Mouse (Mus musculus) spleen, embryonic (tissue): ENCODE measurements around the gene Rbfox3.

Source experiments
- CTCF ChIA-PET: fragments of 350-600 bp; sonication (Branson Sonifier 250); formaldehyde crosslinking; loops from one replicate; lab custom pipeline; 2022; lab: Charles Lee

The Rbfox3 gene

DNA sequence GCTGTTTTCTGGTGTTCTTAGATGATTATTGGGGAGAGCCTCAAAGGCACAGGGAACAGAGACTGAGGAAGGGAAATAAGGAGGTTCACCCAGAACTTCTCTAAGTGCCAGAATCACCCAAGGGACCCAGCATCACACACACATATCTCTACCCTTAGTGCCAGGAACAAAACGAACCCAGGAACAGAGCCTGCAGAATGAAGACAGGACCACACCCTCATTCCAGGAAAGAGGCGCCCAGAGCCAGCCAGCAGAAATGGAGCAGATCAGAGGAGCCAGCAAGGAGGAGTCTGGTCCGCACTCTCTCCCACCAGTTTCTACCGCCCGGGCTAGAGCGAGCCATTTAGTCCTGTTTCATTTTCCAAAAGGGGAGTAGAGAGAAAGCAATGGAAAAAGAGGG is 358.4 kb downstream of the Rbfox3 start:
- CTCF ChIA-PET, result no interaction called here

DNA sequence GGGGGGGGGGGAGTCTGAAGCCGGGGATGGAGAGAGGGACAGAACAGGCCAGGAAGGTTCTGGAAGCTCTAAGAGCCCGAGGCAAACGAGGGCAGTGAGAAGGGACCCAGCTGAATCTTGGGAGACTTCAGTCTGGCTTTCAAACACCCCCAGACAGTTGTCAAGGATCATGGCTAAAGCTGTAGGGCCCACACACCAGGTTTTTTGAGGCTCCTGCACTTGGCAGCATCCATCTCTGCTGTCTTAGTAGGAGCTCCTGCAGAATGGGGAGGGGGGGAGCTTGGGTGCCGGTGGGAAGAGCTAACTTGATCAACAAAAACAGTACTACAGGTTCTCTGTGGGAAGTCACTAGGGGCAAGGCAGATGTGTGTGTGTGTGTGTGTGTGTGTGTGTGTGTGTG is 358.9 kb downstream of the Rbfox3 start:
- CTCF ChIA-PET, result no interaction called here

DNA sequence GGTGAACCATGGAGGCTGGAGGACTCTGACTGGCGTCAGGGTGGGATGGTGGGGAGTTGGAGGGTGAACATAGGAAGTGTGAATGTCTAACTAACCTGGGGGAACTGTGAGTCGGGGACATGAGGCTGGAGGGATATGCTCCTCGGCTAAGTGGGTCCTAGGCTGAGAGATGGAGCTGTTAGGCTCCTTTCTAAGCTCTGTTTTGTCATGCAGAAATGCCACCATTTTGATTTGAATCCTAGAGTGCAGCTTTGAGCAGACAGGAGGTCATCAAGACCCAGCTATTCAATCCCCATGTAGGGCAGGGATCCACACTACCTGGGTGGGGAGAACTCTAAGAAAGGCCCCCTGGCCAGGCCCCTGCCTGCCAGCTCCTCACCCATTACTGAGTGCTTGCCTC is 359.7 kb downstream of the Rbfox3 start:
- CTCF ChIA-PET, result no interaction called here

GRCm38 (mm10) chr11:118550773-118551520 is 360.4 kb downstream of the Rbfox3 start:
- CTCF ChIA-PET, result no interaction called here

DNA sequence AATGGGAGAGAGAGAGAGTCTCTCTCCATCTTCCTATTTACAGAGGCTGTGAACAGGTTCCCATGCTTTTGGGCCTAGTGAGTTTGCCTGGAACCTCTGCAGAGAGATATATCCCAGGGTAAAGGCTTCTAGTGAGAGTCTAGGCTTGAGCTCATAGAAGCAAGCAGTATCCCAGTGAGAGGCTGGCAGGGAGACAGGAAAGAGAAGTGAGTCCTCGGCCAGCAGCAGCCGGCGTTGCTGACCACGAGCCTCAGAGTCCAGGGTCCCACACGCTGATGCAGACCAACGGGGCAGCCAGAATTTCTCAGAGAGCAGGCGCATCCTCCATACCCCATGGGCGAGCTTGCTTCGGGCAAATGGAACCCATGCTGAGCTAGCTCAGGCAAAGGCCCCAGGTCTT is 363.2 kb downstream of the Rbfox3 start:
- CTCF ChIA-PET, result no interaction called here

DNA sequence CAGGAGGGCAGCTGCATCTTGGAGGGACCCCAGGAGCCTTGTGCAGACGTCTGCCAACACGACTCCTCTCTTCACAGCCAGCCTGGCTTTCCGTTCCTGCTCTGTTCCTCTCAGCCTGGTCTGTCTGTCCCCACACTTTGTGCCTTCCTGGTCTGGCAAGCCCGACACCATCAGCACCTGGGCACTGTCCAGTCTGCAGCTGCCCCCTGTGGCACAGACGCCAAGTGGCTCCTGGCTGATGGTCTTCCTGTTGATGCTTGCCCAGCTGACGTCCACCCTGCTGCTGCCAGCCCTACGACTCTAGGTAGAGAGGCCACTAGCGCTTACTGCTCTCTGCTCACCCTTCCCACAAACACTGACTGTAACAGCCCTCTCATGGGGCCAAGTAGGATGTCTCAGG is 365.1 kb downstream of the Rbfox3 start:
- CTCF ChIA-PET, result no interaction called here

DNA sequence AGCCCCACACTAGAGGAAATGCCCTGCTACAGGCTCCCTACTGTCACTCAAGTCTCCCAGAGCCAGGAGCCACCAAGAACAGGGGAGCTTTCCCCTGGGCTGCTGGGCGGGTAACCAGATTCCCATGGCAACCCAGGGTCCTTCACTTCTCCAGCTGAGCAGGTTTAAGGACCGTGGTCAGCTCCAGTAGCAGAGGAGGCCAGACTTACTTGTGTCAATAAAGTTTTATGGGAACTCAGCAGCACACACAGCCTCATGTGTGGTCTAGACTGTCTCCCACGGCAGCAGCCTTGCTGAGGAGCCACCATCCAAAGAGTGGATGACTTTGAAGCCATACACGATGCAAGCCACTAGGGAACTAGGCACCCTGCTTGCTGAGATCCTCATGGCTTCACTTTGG is 365.7 kb downstream of the Rbfox3 start:
- CTCF ChIA-PET, result no interaction called here

- CTCF ChIA-PET, result no interaction called here
Observed at GRCm38 (mm10) chr11:118544564-118544963, 366.8 kb downstream of the Rbfox3 start.

GRCm38 (mm10) chr11:118542906-118543305 is 368.5 kb downstream of the Rbfox3 start:
- CTCF ChIA-PET, result no interaction called here

DNA sequence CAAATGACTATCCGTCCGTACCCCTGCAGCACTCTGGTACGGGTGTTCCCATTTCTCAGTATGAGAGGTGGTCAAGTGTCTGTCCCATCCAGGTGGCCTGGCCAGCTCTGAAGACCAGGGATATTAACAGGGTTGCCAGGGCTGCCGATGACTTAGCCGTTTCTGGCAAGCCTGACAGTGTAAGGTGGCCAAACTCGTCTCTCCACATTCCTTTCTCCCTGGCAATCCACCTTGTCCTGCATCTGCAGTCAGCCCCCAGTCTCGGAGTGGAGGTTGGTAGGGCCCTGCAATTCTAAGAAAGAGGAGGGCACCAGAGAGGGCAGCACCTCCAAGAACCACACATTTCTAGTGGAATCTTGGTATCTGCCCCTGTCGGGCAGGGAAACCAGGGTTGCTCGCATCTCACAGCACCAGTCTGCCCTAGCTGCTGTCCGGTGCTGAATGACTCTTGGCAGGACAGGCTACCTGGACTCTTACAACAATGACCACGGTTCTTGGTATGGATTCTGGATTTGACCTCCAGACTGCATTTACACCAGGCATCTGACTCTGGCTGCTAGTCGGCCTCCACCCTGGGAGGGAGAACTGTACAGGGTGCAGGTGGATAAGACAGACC is 370.9 kb downstream of the Rbfox3 start:
- CTCF ChIA-PET, result no interaction called here

DNA sequence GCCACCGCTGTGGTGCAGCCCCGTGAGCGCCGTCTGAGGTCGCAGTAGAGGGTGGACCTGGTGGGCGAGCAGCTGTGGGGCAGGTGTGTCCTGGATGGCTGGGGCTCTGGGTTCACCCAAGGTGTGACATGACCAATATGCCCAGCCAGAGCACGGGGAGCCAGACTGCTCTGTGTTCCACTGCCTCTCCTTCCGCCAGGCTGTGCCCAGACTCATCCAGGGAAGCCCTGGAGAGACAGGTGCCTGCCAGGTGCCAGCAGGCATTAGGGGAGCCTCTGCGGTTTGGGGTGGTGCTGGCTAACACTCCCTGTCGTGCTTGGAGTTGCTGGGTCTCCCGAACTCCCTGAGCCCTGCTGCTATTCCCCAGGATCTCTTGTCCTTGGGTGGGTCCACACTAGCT is 373.4 kb downstream of the Rbfox3 start:
- CTCF ChIA-PET, result no interaction called here

DNA sequence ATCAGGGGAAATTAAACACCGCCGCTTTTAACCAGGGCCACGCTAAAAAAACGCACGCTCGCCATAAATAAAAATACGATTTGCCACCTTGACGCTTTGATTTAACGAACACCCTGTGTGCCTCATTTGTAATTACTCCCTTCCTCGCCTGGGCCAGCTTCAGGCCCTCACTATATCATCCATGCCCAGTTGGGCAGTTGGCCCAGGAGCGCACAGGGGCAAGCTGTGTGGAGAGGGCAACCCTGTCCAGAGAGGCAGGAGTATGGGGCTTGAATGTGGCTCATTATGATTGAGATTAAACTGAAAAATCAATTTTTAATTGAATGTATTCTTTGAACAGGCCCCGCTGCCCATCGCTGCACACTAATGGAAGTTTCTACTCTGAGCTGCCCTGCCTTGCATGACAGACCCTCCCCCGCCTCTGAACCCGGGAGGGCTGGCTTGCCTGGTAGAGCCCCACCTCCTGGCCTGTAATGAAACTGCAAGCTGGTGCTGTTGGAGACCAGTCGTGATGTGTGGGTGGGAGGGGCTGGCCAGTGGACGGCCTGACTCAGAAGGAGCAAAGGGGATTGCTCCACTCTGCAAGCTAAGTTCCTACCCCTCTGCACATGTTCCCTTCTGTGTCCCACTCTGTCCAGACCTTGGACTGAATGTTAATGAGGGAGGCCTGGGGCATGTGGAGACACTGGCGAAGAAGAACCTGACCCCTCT is 376.9 kb downstream of the Rbfox3 start:
- CTCF ChIA-PET, result no interaction called here

DNA sequence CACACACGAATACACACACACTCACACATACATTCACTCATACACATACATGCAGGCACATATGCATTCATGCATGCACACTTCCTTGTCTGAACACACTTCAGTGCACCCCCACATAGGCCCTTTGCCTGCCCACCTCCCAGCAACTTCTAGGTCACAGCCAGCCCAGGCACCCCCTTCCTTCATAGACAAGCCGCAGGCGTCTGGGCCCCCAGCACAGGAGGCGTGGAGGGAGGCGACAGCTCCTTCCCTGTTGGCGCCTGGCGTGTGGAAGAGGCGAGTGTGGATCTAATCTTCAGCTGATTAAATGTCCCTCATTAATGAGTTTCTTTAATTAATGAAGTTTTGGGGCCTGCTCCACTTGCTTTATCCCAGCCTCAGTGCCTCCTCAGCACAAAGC is 381.1 kb downstream of the Rbfox3 start:
- CTCF ChIA-PET, result no interaction called here

DNA sequence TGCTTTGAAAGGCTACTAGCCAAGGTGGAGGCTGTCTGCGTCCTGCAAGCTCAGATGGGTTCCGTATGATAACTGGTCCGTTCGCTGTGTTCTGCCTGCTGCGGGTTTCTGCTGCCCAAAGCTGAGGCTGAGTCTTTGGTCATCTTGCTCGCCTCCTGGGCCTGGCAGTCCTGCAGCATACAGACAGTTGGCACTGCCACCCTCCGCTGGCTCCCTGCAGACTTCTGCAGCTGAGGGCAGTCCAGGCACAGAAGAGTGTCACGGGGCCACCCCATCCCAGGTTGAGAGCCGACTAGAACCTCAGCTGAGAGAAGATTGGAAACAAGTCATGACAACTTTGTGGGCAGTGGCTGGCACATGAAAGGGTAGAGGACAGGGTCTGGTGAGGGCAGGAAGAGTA is 382.6 kb downstream of the Rbfox3 start:
- CTCF ChIA-PET, result interaction anchor here (0.5 kb wide), 1 partner anchor 397 kb away, joined by 3 read pairs; no protein-coding TSS in a partner anchor

DNA sequence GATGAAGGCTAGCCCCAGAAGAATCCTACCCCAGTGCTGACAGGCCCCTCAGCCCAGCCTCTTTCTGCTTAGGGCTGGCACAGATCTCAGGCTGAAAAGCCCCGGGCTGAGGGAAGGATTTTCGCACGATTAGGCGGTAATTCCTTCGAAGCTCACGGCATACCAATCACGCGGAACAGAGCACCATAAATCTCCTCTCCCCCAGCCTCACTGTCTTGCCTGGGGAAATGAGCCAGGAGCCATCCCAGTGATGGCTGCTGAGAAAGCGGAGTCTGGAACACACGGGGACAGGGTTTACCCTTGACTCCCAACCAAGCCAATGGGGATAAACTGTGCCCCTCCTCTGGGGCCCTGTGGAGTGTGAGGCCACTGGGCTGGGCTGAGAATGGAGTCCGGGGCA is 386.3 kb downstream of the Rbfox3 start:
- CTCF ChIA-PET, result no interaction called here

GRCm38 (mm10) chr11:118523496-118524145 is 387.8 kb downstream of the Rbfox3 start:
- CTCF ChIA-PET, result interaction anchor here (0.5 kb wide), 1 partner anchor 35 kb away, joined by 7 read pairs; no protein-coding TSS in a partner anchor

- CTCF ChIA-PET, result no interaction called here
Observed at GRCm38 (mm10) chr11:118520932-118521331, 390.5 kb downstream of the Rbfox3 start.

GRCm38 (mm10) chr11:118520251-118520650 is 391.1 kb downstream of the Rbfox3 start:
- CTCF ChIA-PET, result interaction anchor here (0.5 to 0.7 kb wide), 2 partner anchors 608 to 1357 kb away, joined by 4 to 6 read pairs; no protein-coding TSS in a partner anchor

- CTCF ChIA-PET, result no interaction called here
Observed at GRCm38 (mm10) chr11:118518743-118519142, 392.7 kb downstream of the Rbfox3 start.

- CTCF ChIA-PET, result no interaction called here
Observed at GRCm38 (mm10) chr11:118517924-118518323, 393.5 kb downstream of the Rbfox3 start.

DNA sequence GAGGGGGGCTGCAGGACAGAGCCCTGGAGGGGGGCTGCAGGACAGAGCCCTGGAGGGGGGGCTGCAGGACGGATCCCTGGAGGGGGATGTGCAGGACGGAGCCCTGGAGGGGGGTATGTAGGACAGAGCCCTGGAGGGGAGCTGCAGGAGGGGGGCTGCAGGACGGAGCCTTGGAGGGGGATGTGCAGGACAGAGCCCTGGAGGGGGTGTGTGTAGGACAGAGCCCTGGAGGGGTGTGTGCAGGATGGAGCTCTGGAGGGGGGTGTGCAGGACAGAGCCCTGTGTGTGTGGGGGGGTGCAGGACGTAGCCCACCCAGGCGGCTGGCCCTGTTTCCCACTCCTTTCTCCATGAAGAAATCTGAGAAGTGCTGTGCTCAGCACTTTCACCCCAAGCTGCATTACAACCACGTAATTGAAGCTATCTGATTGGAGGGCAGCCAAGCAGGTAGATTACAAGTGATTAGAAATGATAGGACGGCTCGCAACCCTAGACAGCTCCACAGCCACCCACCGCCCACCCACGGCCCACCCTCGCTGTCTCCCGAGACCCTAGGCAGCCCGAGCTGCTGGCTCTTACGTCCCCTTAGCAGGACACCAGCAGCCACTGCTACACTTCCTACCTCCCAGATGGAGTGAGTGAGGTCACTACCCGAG is 399.0 kb downstream of the Rbfox3 start:
- CTCF ChIA-PET, result no interaction called here

GRCm38 (mm10) chr11:118511851-118512250 is 399.5 kb downstream of the Rbfox3 start:
- CTCF ChIA-PET, result no interaction called here
